Mouse (Mus musculus) E14TG2a.4 (cell line): Measurements from ENCODE around the gene Dagla.
A peak's percentile ranks its signal among the peaks of the same experiment; 100 is the strongest.

Source experiments
- CTCF ChIP-seq: conservative IDR thresholded peaks from 2 replicates; pipeline ENCODE4 v1.5.1; 2014; ENCODE audit warnings: low read length
- NANOG ChIP-seq: IDR thresholded peaks from 2 replicates; pipeline ENCODE4 v1.6.1; 2014; ENCODE audit warnings: borderline replicate concordance, low read length, mixed read lengths
- POU5F1 ChIP-seq: IDR thresholded peaks from 2 replicates; pipeline ENCODE4 v1.6.1; 2014; ENCODE audit warnings: low read length, borderline replicate concordance

DNA sequence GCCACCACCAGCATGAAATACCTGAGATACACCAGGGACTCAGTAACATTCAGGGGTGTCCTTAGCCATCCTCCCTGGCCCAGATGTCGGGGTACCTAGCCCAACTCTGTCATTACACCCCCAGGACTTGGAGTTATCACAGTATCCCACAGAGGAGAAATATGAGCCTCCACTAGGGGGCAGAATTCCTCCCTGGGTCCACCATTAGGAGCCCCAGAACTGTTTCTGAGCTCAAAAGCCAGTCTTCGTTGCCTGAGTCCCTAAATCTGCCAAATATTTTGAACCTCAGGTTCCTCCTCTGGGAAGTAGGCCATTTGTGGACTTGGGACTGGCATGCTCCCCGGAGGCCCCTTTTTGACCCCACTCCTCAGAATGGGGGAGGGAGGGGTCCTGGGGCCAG is 85.6 kb downstream of the Dagla start:
- peak; percentile 91 for TF ChIP-seq CTCF
- no peak for TF ChIP-seq POU5F1
- TF ChIP-seq NANOG, result no peak
